Mouse (Mus musculus) heart, postnatal 0 days (tissue): ENCODE measurements around the gene 4930564D02Rik. TPM values are rescaled to one million over a fixed set of nuclear protein-coding genes. Genes with fewer than 3 reads are reported as not detected.

Source experiments
- ATAC-seq: fragments of 200-750 bp; cut with Nextera tagmentation; 2 replicates; pipeline ENCODE4 v1.8.0; 2017; ENCODE audit warnings: low read depth, moderate number of reproducible peaks, moderate library complexity; ENCODE audit not compliant: insufficient read depth
- DNase-seq: peaks from one replicate; pipeline ENCODE4 v3.0.0-alpha.2; 2016; ENCODE audit warnings: low spot score
- H3K27ac ChIP-seq: fragments of 300-500 bp; sonication (generic); 2 replicates; pipeline ENCODE4 v1.5.1; 2014; ENCODE audit warnings: low read depth, mild to moderate bottlenecking
- H3K27me3 ChIP-seq: fragments of 300-500 bp; sonication (generic); 2 replicates; pipeline ENCODE4 v1.6.1; 2014; ENCODE audit warnings: low read length, mixed read lengths; ENCODE audit not compliant: control insufficient read depth, insufficient read depth
- H3K36me3 ChIP-seq: fragments of 300-500 bp; sonication (generic); replicated peaks from 2 replicates; pipeline ENCODE4 v1.6.1; 2014; ENCODE audit warnings: low read length, mixed read lengths; ENCODE audit not compliant: control insufficient read depth, insufficient read depth
- H3K4me1 ChIP-seq: fragments of 300-500 bp; sonication (generic); 2 replicates; pipeline ENCODE4 v1.6.1; 2014; ENCODE audit warnings: antibody characterized with exemption; ENCODE audit not compliant: control insufficient read depth, insufficient read depth
- H3K4me2 ChIP-seq: fragments of 300-500 bp; sonication (generic); 2 replicates; pipeline ENCODE4 v1.6.1; 2014; ENCODE audit warnings: low read depth, mild to moderate bottlenecking, low read length, moderate library complexity
- H3K4me3 ChIP-seq: fragments of 300-500 bp; sonication (generic); 2 replicates; pipeline ENCODE4 v1.5.1; 2014; ENCODE audit warnings: low read depth, low read length
- H3K9ac ChIP-seq: fragments of 300-500 bp; sonication (generic); replicated peaks from 2 replicates; pipeline ENCODE4 v1.6.1; 2014; ENCODE audit warnings: low read depth, low read length, mixed read lengths
- H3K9me3 ChIP-seq: fragments of 300-500 bp; sonication (generic); replicated peaks from 2 replicates; pipeline ENCODE4 v1.6.1; 2016; ENCODE audit warnings: low read length; ENCODE audit not compliant: control insufficient read depth
- CTCF ChIP-seq: IDR thresholded peaks from 2 replicates; pipeline ENCODE4 v1.5.1; 2016; ENCODE audit warnings: antibody characterized with exemption, control low read depth, low read depth
- EP300 ChIP-seq: IDR thresholded peaks from 2 replicates; pipeline ENCODE4 v1.6.1; 2016; ENCODE audit warnings: antibody characterized with exemption, low read depth
- WGBS: fragments of 180-500 bp; shearing (Covaris S2); extraction: QIAGEN DNeasy Blood & Tissue Kit; methylation state at CpG from one replicate; pipeline ENCODE4 v1.1.7; 2014; 5-methylcytosine and 5-hydroxymethylcytosine counted together
- polyA plus RNA-seq: library from polyadenylated mRNA; unstranded; fragments of >200 nt; fragmentation: Nextera tagmentation; extraction: Ambion mirVana; gene quantifications from 2 replicates; pipeline ENCODE4 v1.2.1, GENCODE M21; 2015
- total RNA-seq: library from RNA; depleted of rRNA; stranded (reverse); fragments of >200 nt; gene quantifications from 2 replicates; pipeline ENCODE4 v1.2.3, GENCODE M21; 2014; ENCODE audit warnings: low replicate concordance; rRNA removed

The 4930564D02Rik gene
- total and polyA plus RNA-seq, 2 experiments from 2014 or later: not detected

- Histone ChIP-seq H3K27me3 (no peaks in the 10 kb centered on the region), H3K4me3 (no peak overlapping the region), H3K9ac (no peak overlapping the region), H3K4me1 (no peaks in the 10 kb centered on the region), H3K9me3 (no peaks in the 10 kb centered on the region), H3K27ac (no peak overlapping the region), H3K4me2 (no peak overlapping the region), H3K36me3 (no peaks in the 10 kb centered on the region)
- DNase-seq (no peak), ATAC-seq (no peak)
- WGBS: 84% methylated on average over 3 of the region's 3 CpGs
- TF ChIP-seq EP300 (no peak), CTCF (no peak)
Observed at GRCm38 (mm10) chr3:105123776-105124175, 57.1 kb downstream of the 4930564D02Rik start.

GRCm38 (mm10) chr3:105127881-105128280 lies 61.2 kb downstream of the 4930564D02Rik start:
- Histone ChIP-seq H3K36me3 (no peaks in the 10 kb centered on the region), H3K27ac (no peak overlapping the region), H3K4me2 (no peak overlapping the region), H3K9me3 (no peaks in the 10 kb centered on the region), H3K4me3 (no peak overlapping the region), H3K4me1 (no peaks in the 10 kb centered on the region), H3K9ac (no peak overlapping the region), H3K27me3 (no peaks in the 10 kb centered on the region)
- TF ChIP-seq CTCF (no peak), EP300 (no peak)
- ATAC-seq: no peak
- DNase-seq: no peak
- WGBS: 56% methylated on average over 7 of the region's 7 CpGs

Other genes starting within 250 kb of the 4930564D02Rik start
- 19.9 and 20.2 TPM in 2 replicates for gene Mov10, start 248.3 kb upstream of the 4930564D02Rik start, total RNA-seq
- 13.2 and 14.0 TPM in 2 replicates for gene Mov10, start 248.3 kb upstream of the 4930564D02Rik start, polyA plus RNA-seq
- gene St7l, start 202.8 kb upstream of the 4930564D02Rik start, total RNA-seq: 11.6 and 14.2 TPM in 2 replicates
- 22.0 and 23.7 TPM in 2 replicates for gene St7l, start 202.8 kb upstream of the 4930564D02Rik start, polyA plus RNA-seq
- 141 and 143 TPM in 2 replicates for gene Capza1, start 202.3 kb upstream of the 4930564D02Rik start, total RNA-seq
- gene Capza1, start 202.3 kb upstream of the 4930564D02Rik start, polyA plus RNA-seq: 95.5 and 98.4 TPM in 2 replicates
- gene Wnt2b, start 104.9 kb upstream of the 4930564D02Rik start, total RNA-seq: 0.80 and 1.4 TPM in 2 replicates
- gene Wnt2b, start 104.9 kb upstream of the 4930564D02Rik start, polyA plus RNA-seq: 0.23 and 0.34 TPM in 2 replicates
- 8.9 and 15.0 TPM in 2 replicates for gene Cttnbp2nl, start 13.7 kb upstream of the 4930564D02Rik start, total RNA-seq
- 12.6 and 13.5 TPM in 2 replicates for gene Cttnbp2nl, start 13.7 kb upstream of the 4930564D02Rik start, polyA plus RNA-seq